Mouse (Mus musculus) midbrain, embryonic 14.5 days (tissue): ENCODE measurements around the gene Rps6kb2. TPM values are rescaled to one million over a fixed set of nuclear protein-coding genes. Genes with fewer than 3 reads are reported as not detected.
A peak's percentile ranks its signal among the peaks of the same experiment; 100 is the strongest.

Experiments
- ATAC-seq: fragments of 200-750 bp; cut with Nextera tagmentation; 2 replicates; pipeline ENCODE4 v1.8.0; 2017; ENCODE audit warnings: moderate number of reproducible peaks, moderate library complexity; ENCODE audit not compliant: low FRiP score, low TSS enrichment
- DNase-seq: peaks from one replicate; pipeline ENCODE4 v3.0.0-alpha.2; 2015
- H3K27ac ChIP-seq: fragments of 300-500 bp; sonication (generic); replicated peaks from 2 replicates; pipeline ENCODE4 v1.5.1; 2014; ENCODE audit warnings: mild to moderate bottlenecking, low read depth, low read length, moderate library complexity
- H3K27me3 ChIP-seq: fragments of 300-500 bp; sonication (generic); 2 replicates; pipeline ENCODE4 v1.6.1; 2014; ENCODE audit warnings: low read length, control low read depth, mixed read lengths; ENCODE audit not compliant: control insufficient read depth, insufficient read depth
- H3K36me3 ChIP-seq: fragments of 300-500 bp; sonication (generic); 2 replicates; pipeline ENCODE4 v1.6.1; 2014; ENCODE audit warnings: low read length, control low read depth; ENCODE audit not compliant: control insufficient read depth, insufficient read depth
- H3K4me1 ChIP-seq: fragments of 300-500 bp; sonication (generic); 2 replicates; pipeline ENCODE4 v1.6.1; 2014; ENCODE audit warnings: mild to moderate bottlenecking, antibody characterized with exemption, low read length, control low read depth; ENCODE audit not compliant: control insufficient read depth, insufficient read depth
- H3K4me2 ChIP-seq: fragments of 300-500 bp; sonication (generic); 2 replicates; pipeline ENCODE4 v1.6.1; 2014; ENCODE audit warnings: mild to moderate bottlenecking, low read length, moderate library complexity
- H3K4me3 ChIP-seq: fragments of 300-500 bp; sonication (generic); replicated peaks from 2 replicates; pipeline ENCODE4 v1.5.1; 2014; ENCODE audit warnings: low read depth, low read length
- H3K9ac ChIP-seq: fragments of 300-500 bp; sonication (generic); replicated peaks from 2 replicates; pipeline ENCODE4 v1.6.1; 2014; ENCODE audit warnings: mild to moderate bottlenecking, low read length, moderate library complexity
- H3K9me3 ChIP-seq: fragments of 300-500 bp; sonication (generic); 2 replicates; pipeline ENCODE4 v1.6.1; 2016; ENCODE audit warnings: low read length, control low read depth, mixed read lengths; ENCODE audit not compliant: control insufficient read depth
- whole genome bisulfite sequencing: fragments of 180-500 bp; shearing (Covaris S2); extraction: QIAGEN DNeasy Blood & Tissue Kit; methylation state at CpG from one replicate; pipeline ENCODE4 v1.1.7; 2014; 5-methylcytosine and 5-hydroxymethylcytosine counted together
- polyA plus RNA-seq: library from polyadenylated mRNA; unstranded; fragments of >200 nt; fragmentation: Nextera tagmentation; extraction: Ambion mirVana; gene quantifications from 2 replicates; pipeline ENCODE4 v1.2.1, GENCODE M21; 2014

Rps6kb2 gene
- polyA plus RNA-seq, result 37.3 and 42.2 TPM in 2 replicates

GRCm38 (mm10) chr19:4162646-4163542 lies at the start of gene Rps6kb2:
Rps6kb2 (minus strand) TSS chr19:4163354.
- Histone ChIP-seq H3K9ac (peak within 1 kb of the TSS; percentile 67), H3K27ac (peak within 1 kb of the TSS; percentile 88), H3K27me3 (no peaks in the 10 kb centered on the region), H3K36me3 (peaks cover 35% of the 10 kb centered on the region), H3K9me3 (no peaks in the 10 kb centered on the region), H3K4me1 (peaks cover 13% of the 10 kb centered on the region), H3K4me2 (peak within 1 kb of the TSS; percentile 72), H3K4me3 (peak within 1 kb of the TSS; percentile 56)
- DNase-seq (peak; percentile 98), ATAC-seq (peak; percentile 88)
- 7% methylated on average over 42 of the region's 42 CpGs for WGBS

- Histone ChIP-seq H3K36me3 (no peaks in the 10 kb centered on the region), H3K27ac (no peak overlapping the region), H3K4me1 (0 out of 2 replicates have a peak, but pooled peaks cover 15% of the 10 kb centered on the region), H3K27me3 (peaks cover 42% of the 10 kb centered on the region), H3K4me3 (no peak overlapping the region), H3K9ac (no peak overlapping the region), H3K4me2 (no peak overlapping the region), H3K9me3 (no peaks in the 10 kb centered on the region)
- ATAC-seq (no peak), DNase-seq (no peak)
- WGBS, result 19% methylated on average over 4 of the region's 4 CpGs
Observed at GRCm38 (mm10) chr19:4211891-4212588, 48.9 kb upstream of the Rps6kb2 start.

GRCm38 (mm10) chr19:4208563-4208962 lies 45.4 kb upstream of the Rps6kb2 start:
- 0 out of 2 replicates have a peak, but pooled peaks cover 1% of the 10 kb centered on the region for H3K4me1 ChIP-seq
- WGBS, result 82% methylated on average over 5 of the region's 5 CpGs
- DNase-seq, result no peak
- no peak overlapping the region for H3K4me2 ChIP-seq
- H3K4me3 ChIP-seq, result no peak overlapping the region
- H3K36me3 ChIP-seq, result no peaks in the 10 kb centered on the region
- ATAC-seq, result no peak
- H3K9ac ChIP-seq, result no peak overlapping the region
- peaks cover 12% of the 10 kb centered on the region for H3K27me3 ChIP-seq
- H3K9me3 ChIP-seq, result no peaks in the 10 kb centered on the region
- no peak overlapping the region for H3K27ac ChIP-seq

- Histone ChIP-seq H3K36me3 (no peaks in the 10 kb centered on the region), H3K4me1 (peaks cover 6% of the 10 kb centered on the region), H3K27me3 (0 out of 2 replicates have a peak, but pooled peaks cover 2% of the 10 kb centered on the region), H3K4me3 (no peak overlapping the region), H3K9ac (no peak overlapping the region), H3K27ac (no peak overlapping the region), H3K4me2 (no peak overlapping the region), H3K9me3 (no peaks in the 10 kb centered on the region)
- DNase-seq, result peak; percentile 76
- 0% methylated on average over 2 of the region's 2 CpGs for WGBS
- ATAC-seq, result no peak
Observed at GRCm38 (mm10) chr19:4206971-4207370, 43.8 kb upstream of the Rps6kb2 start.

GRCm38 (mm10) chr19:4204889-4205288 lies 41.7 kb upstream of the Rps6kb2 start:
- no peaks in the 10 kb centered on the region for H3K27me3 ChIP-seq
- ATAC-seq, result no peak
- WGBS, result 52% methylated on average over 4 of the region's 4 CpGs

GRCm38 (mm10) chr19:4203604-4204326 lies 40.6 kb upstream of the Rps6kb2 start:
- H3K27ac ChIP-seq, result no peak overlapping the region
- ATAC-seq (no peak), DNase-seq (no peak)
- WGBS, result 63% methylated on average over 13 of the region's 13 CpGs
- H3K4me3 ChIP-seq, result no peak overlapping the region
- H3K4me1 ChIP-seq, result peaks cover 19% of the 10 kb centered on the region
- H3K27me3 ChIP-seq, result no peaks in the 10 kb centered on the region
- no peak overlapping the region for H3K9ac ChIP-seq
- H3K9me3 ChIP-seq, result no peaks in the 10 kb centered on the region
- H3K36me3 ChIP-seq, result 0 out of 2 replicates have a peak, but pooled peaks cover under 1% of the 10 kb centered on the region
- H3K4me2 ChIP-seq, result no peak overlapping the region

More at GRCm38 (mm10) chr19:4204889-4205288, 41.7 kb upstream of the Rps6kb2 start:
- Histone ChIP-seq H3K4me2 (no peak overlapping the region), H3K4me3 (no peak overlapping the region), H3K9me3 (no peaks in the 10 kb centered on the region), H3K4me1 (peaks cover 19% of the 10 kb centered on the region), H3K27ac (no peak overlapping the region), H3K36me3 (no peaks in the 10 kb centered on the region), H3K9ac (no peak overlapping the region)
- no peak for DNase-seq

GRCm38 (mm10) chr19:4203148-4203547 lies 40.0 kb upstream of the Rps6kb2 start:
- Histone ChIP-seq H3K4me2 (no peak overlapping the region), H3K27ac (no peak overlapping the region), H3K9me3 (no peaks in the 10 kb centered on the region), H3K9ac (no peak overlapping the region), H3K4me3 (no peak overlapping the region), H3K27me3 (no peaks in the 10 kb centered on the region), H3K36me3 (0 out of 2 replicates have a peak, but pooled peaks cover 4% of the 10 kb centered on the region), H3K4me1 (peaks cover 19% of the 10 kb centered on the region)
- ATAC-seq (no peak), DNase-seq (no peak)
- WGBS, result 73% methylated on average over 3 of the region's 3 CpGs

GRCm38 (mm10) chr19:4202149-4202548 lies 39.0 kb upstream of the Rps6kb2 start:
- Histone ChIP-seq H3K36me3 (peaks cover 9% of the 10 kb centered on the region), H3K4me2 (peak overlapping the region; percentile 87), H3K4me1 (peaks cover 19% of the 10 kb centered on the region), H3K9ac (peak overlapping the region; percentile 66), H3K4me3 (peak overlapping the region; percentile 57), H3K9me3 (no peaks in the 10 kb centered on the region), H3K27ac (no peak overlapping the region), H3K27me3 (no peaks in the 10 kb centered on the region)
- DNase-seq (no peak), ATAC-seq (no peak)
- 33% methylated on average over 7 of the region's 7 CpGs for WGBS
